Mouse (Mus musculus) small intestine, adult 2 months (tissue): Measurements from ENCODE around the gene Htra2.

ENCODE experiments used
- CTCF ChIP-seq: fragments of 200-500 bp; IDR thresholded peaks from 2 replicates; pipeline ENCODE4 v1.5.1; 2012; ENCODE audit warnings: low read depth, mild to moderate bottlenecking, control low read depth, inconsistent platforms, low read length, moderate library complexity, mixed read lengths; ENCODE audit not compliant: insufficient replicate concordance, insufficient read length; ENCODE audit errors: extremely low read depth
- POLR2A ChIP-seq: fragments of 200-500 bp; IDR thresholded peaks from 2 replicates; pipeline ENCODE4 v1.6.1; 2012; ENCODE audit warnings: low read depth, mild to moderate bottlenecking, control low read depth, inconsistent platforms, low read length, moderate library complexity

GRCm38 (mm10) chr6:83058725-83059124 is 3.7 kb upstream of the Htra2 start:
- TF ChIP-seq CTCF: no peak
- TF ChIP-seq POLR2A: no peak
